Mouse (Mus musculus): Measurements from ENCODE around the gene Sema6c.

- TF ChIP-seq CTCF (IDR thresholded peaks at IDR 0.05; ENCODE audit: low read depth) (no peak), EP300 (optimal IDR thresholded peaks at IDR 0.05) (no peak)
Observed at GRCm38 (mm10) chr3:95184796-95185577, 24.7 kb downstream of the Sema6c start.

All from stomach, postnatal 0 days (tissue).